ENCODE assay signal across 8 mouse cellular contexts in genomic region chr8:78741496-78741895, GRCm38 (mm10).
DNase-seq lines count a peak whose midpoint lies in the region; ATAC-seq and TF ChIP-seq lines count a peak whose summit lies in the region.

No protein-coding gene starts in this region.

- no peak overlapping the region for H3K4me3 ChIP-seq in forebrain, embryonic 12.5 days (replicated peaks)
- H3K4me3 ChIP-seq in forebrain, embryonic 11.5 days (ENCODE audit: low read depth, low read length) = no peak overlapping the region
- H3K4me3 ChIP-seq in testis, adult 2 months (ENCODE audit: control insufficient read depth, low read depth, low read length) = no peak overlapping the region
- no peak overlapping the region for H3K4me3 ChIP-seq in intestine, postnatal 0 days (ENCODE audit: low read depth, low read length)

- H3K4me1 ChIP-seq in forebrain, embryonic 12.5 days = peaks cover 12% of the 10 kb centered on the region; the same call in 1 of the 2 replicates
- H3K4me1 ChIP-seq in forebrain, embryonic 11.5 days (replicated peaks; ENCODE audit: control insufficient read depth, insufficient read depth, low read length) = no peaks in the 10 kb centered on the region
- no peaks in the 10 kb centered on the region; the same call in 1 of the 2 replicates for H3K4me1 ChIP-seq in testis, adult 2 months (ENCODE audit: control insufficient read depth, insufficient read depth, low read length)
- no peaks in the 10 kb centered on the region for H3K4me1 ChIP-seq in intestine, postnatal 0 days (replicated peaks; ENCODE audit: control insufficient read depth, insufficient read depth, low read length)

- TF ChIP-seq POLR2A in testis, adult 2 months (IDR thresholded peaks at IDR 0.05; ENCODE audit: control insufficient read depth, low read depth, low read length) = no peak

- H3K4me2 ChIP-seq in forebrain, embryonic 12.5 days = no peak overlapping the region
- no peak overlapping the region for H3K4me2 ChIP-seq in forebrain, embryonic 11.5 days (ENCODE audit: low read depth, low read length, severe bottlenecking)
- no peak overlapping the region; the same call in 1 of the 2 replicates for H3K4me2 ChIP-seq in intestine, postnatal 0 days (replicated peaks; ENCODE audit: low read depth)

- TF ChIP-seq CTCF in testis, adult 2 months (IDR thresholded peaks at IDR 0.05; ENCODE audit: control insufficient read depth, insufficient read depth, insufficient replicate concordance, low read depth, low read length) = no peak
- no peak for TF ChIP-seq CTCF in intestine, postnatal 0 days (IDR thresholded peaks at IDR 0.05; ENCODE audit: low read depth)

- H3K9ac ChIP-seq in forebrain, embryonic 12.5 days = no peak overlapping the region
- H3K9ac ChIP-seq in forebrain, embryonic 11.5 days (ENCODE audit: low read length) = no peak overlapping the region
- no peak overlapping the region for H3K9ac ChIP-seq in intestine, postnatal 0 days (ENCODE audit: low read depth, low read length)

- no peaks in the 10 kb centered on the region for H3K36me3 ChIP-seq in forebrain, embryonic 12.5 days (replicated peaks)
- H3K36me3 ChIP-seq in forebrain, embryonic 11.5 days (ENCODE audit: control insufficient read depth, insufficient read depth, low read length) = no peaks in the 10 kb centered on the region
- no peaks in the 10 kb centered on the region for H3K36me3 ChIP-seq in testis, adult 2 months (ENCODE audit: control insufficient read depth, insufficient read depth, low read length)
- no peaks in the 10 kb centered on the region for H3K36me3 ChIP-seq in intestine, postnatal 0 days (ENCODE audit: control insufficient read depth, insufficient read depth)

- DNase-seq in forebrain, embryonic 11.5 days (ENCODE audit: low spot score) = no peak
- DNase-seq in testis, postnatal 10 days (ENCODE audit: low spot score) = no peak
- no peak for DNase-seq in thymus, postnatal 0 days (ENCODE audit: low spot score)

- H3K27me3 ChIP-seq in forebrain, embryonic 12.5 days = no peaks in the 10 kb centered on the region
- no peaks in the 10 kb centered on the region for H3K27me3 ChIP-seq in forebrain, embryonic 11.5 days (ENCODE audit: control insufficient read depth, insufficient read depth, low read length)
- H3K27me3 ChIP-seq in testis, adult 2 months (ENCODE audit: control insufficient read depth, insufficient read depth, low read length) = no peaks in the 10 kb centered on the region
- H3K27me3 ChIP-seq in intestine, postnatal 0 days (replicated peaks; ENCODE audit: control insufficient read depth, insufficient read depth, low read length) = no peaks in the 10 kb centered on the region

- H3K9me3 ChIP-seq in forebrain, embryonic 12.5 days = no peaks in the 10 kb centered on the region
- H3K9me3 ChIP-seq in forebrain, embryonic 11.5 days (ENCODE audit: control insufficient read depth, low read length) = no peaks in the 10 kb centered on the region
- no peaks in the 10 kb centered on the region for H3K9me3 ChIP-seq in intestine, postnatal 0 days (ENCODE audit: control insufficient read depth)

- ATAC-seq in forebrain, embryonic 12.5 days (ENCODE audit: low FRiP score) = peak; percentile 17; the same call in 1 of the 2 replicates
- ATAC-seq in forebrain, embryonic 11.5 days (replicated peaks; ENCODE audit: low FRiP score) = no peak
- ATAC-seq in intestine, postnatal 0 days = no peak
- no peak for ATAC-seq in monocyte, adult 5-6 weeks (replicated peaks; ENCODE audit: insufficient number of reproducible peaks, low FRiP score, low TSS enrichment, poor library complexity, severe bottlenecking)
- ATAC-seq in megakaryocyte-erythroid progenitor cell, adult 5-6 weeks (replicated peaks; ENCODE audit: low FRiP score, low TSS enrichment, poor library complexity, severe bottlenecking) = no peak

- WGBS in forebrain, embryonic 12.5 days = 69% methylated on average over 3 of the region's 3 CpGs
- 84% methylated on average over 3 of the region's 3 CpGs for WGBS in forebrain, embryonic 11.5 days
- 58% methylated on average over 3 of the region's 3 CpGs for WGBS in intestine, postnatal 0 days

- H3K27ac ChIP-seq in forebrain, embryonic 12.5 days = peak overlapping the region; percentile 65
- H3K27ac ChIP-seq in forebrain, embryonic 11.5 days (ENCODE audit: low read depth, low read length) = no peak overlapping the region
- peak overlapping the region; percentile 65 for H3K27ac ChIP-seq in testis, adult 2 months (ENCODE audit: control insufficient read depth, insufficient read depth, low read depth, low read length)
- peak overlapping the region; percentile 50 for H3K27ac ChIP-seq in intestine, postnatal 0 days (ENCODE audit: low read depth, low read length)
